Mouse (Mus musculus): ENCODE results near the gene Zfp553.

The Zfp553 gene

GRCm38 (mm10) chr7:127232622-127233367 is at the start of gene Zfp553, which contains the start of gene Sept1:
Gene Zfp553, plus strand, starts transcription at chr7:127233061.
Gene Sept1, minus strand, starts transcription at chr7:127233130.
- DNase-seq (ENCODE audit: low read depth, low spot score): no peak

GRCm38 (mm10) chr7:127183345-127183744 is 49.5 kb upstream of the Zfp553 start:
- no peak for DNase-seq (ENCODE audit: low read depth, low spot score)

- no peak for DNase-seq (ENCODE audit: low read depth, low spot score)
Measured at GRCm38 (mm10) chr7:127183828-127184227, 49.0 kb upstream of the Zfp553 start.

GRCm38 (mm10) chr7:127184720-127185119 is 48.1 kb upstream of the Zfp553 start:
- no peak for DNase-seq (ENCODE audit: low read depth, low spot score)

- DNase-seq (ENCODE audit: low read depth, low spot score): no peak
Measured at GRCm38 (mm10) chr7:127185601-127186000, 47.3 kb upstream of the Zfp553 start.

GRCm38 (mm10) chr7:127187351-127187750 is 45.5 kb upstream of the Zfp553 start:
- no peak for DNase-seq (ENCODE audit: low read depth, low spot score)

GRCm38 (mm10) chr7:127188305-127189276 is 44.3 kb upstream of the Zfp553 start:
- DNase-seq (ENCODE audit: low read depth, low spot score): no peak

GRCm38 (mm10) chr7:127190672-127191071 is 42.2 kb upstream of the Zfp553 start:
- no peak for DNase-seq (ENCODE audit: low read depth, low spot score)

- no peak for DNase-seq (ENCODE audit: low read depth, low spot score)
Measured at GRCm38 (mm10) chr7:127192989-127193388, 39.9 kb upstream of the Zfp553 start.

- DNase-seq (ENCODE audit: low read depth, low spot score): no peak
Measured at GRCm38 (mm10) chr7:127194011-127194632, 38.7 kb upstream of the Zfp553 start.

GRCm38 (mm10) chr7:127194633-127195029 is 38.2 kb upstream of the Zfp553 start:
- DNase-seq (ENCODE audit: low read depth, low spot score): no peak

GRCm38 (mm10) chr7:127195544-127196295 is 37.1 kb upstream of the Zfp553 start, which contains the start of gene Cd2bp2:
Gene Cd2bp2, minus strand, starts transcription at chr7:127196050.
- DNase-seq (ENCODE audit: low read depth, low spot score): peak; percentile 89

- DNase-seq (ENCODE audit: low read depth, low spot score): no peak
Measured at GRCm38 (mm10) chr7:127196484-127196883, 36.4 kb upstream of the Zfp553 start.

GRCm38 (mm10) chr7:127206606-127207005 is 26.3 kb upstream of the Zfp553 start:
- no peak for DNase-seq (ENCODE audit: low read depth, low spot score)

- DNase-seq (ENCODE audit: low read depth, low spot score): no peak
Measured at GRCm38 (mm10) chr7:127207374-127208294, 25.2 kb upstream of the Zfp553 start.

GRCm38 (mm10) chr7:127208295-127208552 is 24.6 kb upstream of the Zfp553 start, which contains the start of gene Tbc1d10b:
Gene Tbc1d10b, minus strand, starts transcription at chr7:127208468.
- no peak for DNase-seq (ENCODE audit: low read depth, low spot score)

- peak; percentile 86 for DNase-seq (ENCODE audit: low read depth, low spot score)
Measured at GRCm38 (mm10) chr7:127208553-127209438, 24.1 kb upstream of the Zfp553 start, which contains the start of gene Mylpf. Gene Mylpf, plus strand, starts transcription at chr7:127208890.

GRCm38 (mm10) chr7:127209851-127210250 is 23.0 kb upstream of the Zfp553 start:
- DNase-seq (ENCODE audit: low read depth, low spot score): no peak

- DNase-seq (ENCODE audit: low read depth, low spot score): no peak
Measured at GRCm38 (mm10) chr7:127210266-127210665, 22.6 kb upstream of the Zfp553 start.
